Mouse (Mus musculus): ENCODE results near the gene Rab11fip3. TPM values are rescaled to one million over a fixed set of nuclear protein-coding genes. Genes with fewer than 3 reads are reported as not detected.

Rab11fip3 gene
- polyA plus RNA-seq, 1 experiment from 2014 or later: 4.5 TPM

- no peaks in the 10 kb centered on the region for H3K9me3 ChIP-seq (ENCODE audit: control insufficient read depth, low read length)
- TF ChIP-seq EP300 (optimal IDR thresholded peaks at IDR 0.05) (no peak), CTCF (IDR thresholded peaks at IDR 0.05; ENCODE audit: low read depth) (no peak)
- peaks cover 4% of the 10 kb centered on the region; the same call in 1 of the 2 replicates for H3K36me3 ChIP-seq (ENCODE audit: control insufficient read depth, insufficient read depth, low read length)
- no peak overlapping the region for H3K9ac ChIP-seq (ENCODE audit: low read length)
- ATAC-seq (ENCODE audit: low FRiP score, low TSS enrichment) (no peak), DNase-seq (ENCODE audit: low spot score) (no peak)
- no peaks in the 10 kb centered on the region for H3K27me3 ChIP-seq (ENCODE audit: control insufficient read depth, insufficient read depth, low read length)
- no peak overlapping the region for H3K4me2 ChIP-seq (replicated peaks; ENCODE audit: low read depth)
- 95% methylated on average over 4 of the region's 4 CpGs for WGBS
- H3K27ac ChIP-seq (replicated peaks): no peak overlapping the region
- no peak overlapping the region for H3K4me3 ChIP-seq (ENCODE audit: low read depth, low read length)
- H3K4me1 ChIP-seq (replicated peaks; ENCODE audit: control insufficient read depth, insufficient read depth): no peaks in the 10 kb centered on the region
These were observed 77.1 kb downstream of the Rab11fip3 start for GRCm38 (mm10) chr17:25992274-25992673.

- no peak for ATAC-seq (ENCODE audit: low FRiP score, low TSS enrichment)
- Histone ChIP-seq H3K9me3 (ENCODE audit: control insufficient read depth, low read length) (no peaks in the 10 kb centered on the region), H3K36me3 (ENCODE audit: control insufficient read depth, insufficient read depth, low read length) (peaks cover 4% of the 10 kb centered on the region; the same call in 1 of the 2 replicates), H3K4me3 (ENCODE audit: low read depth, low read length) (no peak overlapping the region), H3K9ac (ENCODE audit: low read length) (no peak overlapping the region), H3K4me1 (replicated peaks; ENCODE audit: control insufficient read depth, insufficient read depth) (no peaks in the 10 kb centered on the region), H3K4me2 (replicated peaks; ENCODE audit: low read depth) (no peak overlapping the region), H3K27me3 (ENCODE audit: control insufficient read depth, insufficient read depth, low read length) (no peaks in the 10 kb centered on the region), H3K27ac (replicated peaks) (no peak overlapping the region)
- DNase-seq (ENCODE audit: low spot score): no peak
- TF ChIP-seq EP300 (optimal IDR thresholded peaks at IDR 0.05) (no peak), CTCF (IDR thresholded peaks at IDR 0.05; ENCODE audit: low read depth) (no peak)
- WGBS: 74% methylated on average over 5 of the region's 5 CpGs
These were observed 79.0 kb downstream of the Rab11fip3 start for GRCm38 (mm10) chr17:25990331-25990730.

GRCm38 (mm10) chr17:25985306-25986294, 83.8 kb downstream of the Rab11fip3 start, which contains the start of gene Capn15:
TSS of gene Capn15 (minus strand) at chr17:25985796.
- Histone ChIP-seq H3K4me2 (replicated peaks; ENCODE audit: low read depth) (peak within 1 kb of the TSS; percentile 97), H3K9ac (ENCODE audit: low read length) (peak within 1 kb of the TSS; percentile 85), H3K4me1 (replicated peaks; ENCODE audit: control insufficient read depth, insufficient read depth) (peaks cover 7% of the 10 kb centered on the region; the same call in 1 of the 2 replicates), H3K4me3 (ENCODE audit: low read depth, low read length) (peak within 1 kb of the TSS; percentile 90), H3K27ac (replicated peaks) (peak within 1 kb of the TSS; percentile 86), H3K9me3 (ENCODE audit: control insufficient read depth, low read length) (no peaks in the 10 kb centered on the region), H3K27me3 (ENCODE audit: control insufficient read depth, insufficient read depth, low read length) (no peaks in the 10 kb centered on the region), H3K36me3 (ENCODE audit: control insufficient read depth, insufficient read depth, low read length) (0 out of 2 replicates have a peak, but pooled peaks cover 2% of the 10 kb centered on the region)
- WGBS: under 1% methylated on average over 91 of the region's 91 CpGs
- DNase-seq (ENCODE audit: low spot score) (peak; percentile 93), ATAC-seq (ENCODE audit: low FRiP score, low TSS enrichment) (peak; percentile 98)
- no peak for TF ChIP-seq EP300 (optimal IDR thresholded peaks at IDR 0.05)
- TF ChIP-seq CTCF (IDR thresholded peaks at IDR 0.05; ENCODE audit: low read depth): no peak

GRCm38 (mm10) chr17:25984556-25985305, 84.6 kb downstream of the Rab11fip3 start:
- peak overlapping the region; percentile 90 for H3K4me3 ChIP-seq (ENCODE audit: low read depth, low read length)
- no peak for DNase-seq (ENCODE audit: low spot score)
- H3K9ac ChIP-seq (ENCODE audit: low read length): peak overlapping the region; percentile 85
- TF ChIP-seq EP300 (optimal IDR thresholded peaks at IDR 0.05) (no peak), CTCF (IDR thresholded peaks at IDR 0.05; ENCODE audit: low read depth) (no peak)
- 10% methylated on average over 17 of the region's 17 CpGs for WGBS
- H3K4me1 ChIP-seq (replicated peaks; ENCODE audit: control insufficient read depth, insufficient read depth): peaks cover 7% of the 10 kb centered on the region; the same call in 1 of the 2 replicates
- no peaks in the 10 kb centered on the region for H3K9me3 ChIP-seq (ENCODE audit: control insufficient read depth, low read length)
- no peaks in the 10 kb centered on the region for H3K27me3 ChIP-seq (ENCODE audit: control insufficient read depth, insufficient read depth, low read length)
- H3K36me3 ChIP-seq (ENCODE audit: control insufficient read depth, insufficient read depth, low read length): 0 out of 2 replicates have a peak, but pooled peaks cover 2% of the 10 kb centered on the region
- H3K4me2 ChIP-seq (replicated peaks; ENCODE audit: low read depth): peak overlapping the region; percentile 97
- H3K27ac ChIP-seq (replicated peaks): peak overlapping the region; percentile 86
- ATAC-seq (ENCODE audit: low FRiP score, low TSS enrichment): no peak

- Histone ChIP-seq H3K4me3 (ENCODE audit: low read depth, low read length) (no peak overlapping the region), H3K27ac (replicated peaks) (no peak overlapping the region), H3K4me1 (replicated peaks; ENCODE audit: control insufficient read depth, insufficient read depth) (peaks cover 7% of the 10 kb centered on the region; the same call in 1 of the 2 replicates), H3K36me3 (ENCODE audit: control insufficient read depth, insufficient read depth, low read length) (0 out of 2 replicates have a peak, but pooled peaks cover 2% of the 10 kb centered on the region), H3K9me3 (ENCODE audit: control insufficient read depth, low read length) (no peaks in the 10 kb centered on the region), H3K4me2 (replicated peaks; ENCODE audit: low read depth) (peak overlapping the region; percentile 97), H3K9ac (ENCODE audit: low read length) (peak overlapping the region; percentile 85), H3K27me3 (ENCODE audit: control insufficient read depth, insufficient read depth, low read length) (no peaks in the 10 kb centered on the region)
- no peak for DNase-seq (ENCODE audit: low spot score)
- no peak for ATAC-seq (ENCODE audit: low FRiP score, low TSS enrichment)
- TF ChIP-seq CTCF (IDR thresholded peaks at IDR 0.05; ENCODE audit: low read depth) (no peak), EP300 (optimal IDR thresholded peaks at IDR 0.05) (no peak)
- WGBS: 97% methylated on average over 1 of the region's 1 CpGs
These were observed 85.3 kb downstream of the Rab11fip3 start for GRCm38 (mm10) chr17:25984066-25984465.
